Mouse (Mus musculus) lung, postnatal 4 days (tissue): Measurements from ENCODE around the gene Vdr.
"Not testable (repeated sequence)": the region's sequence is repeated elsewhere in the genome, so short reads cannot be mapped to it uniquely, and the experiment has no call there.

Experiments used
- DNase-seq, 2 experiments: peaks; one replicate each; pipeline ENCODE4 v3.0.0; 2021

Vdr gene

GRCm38 (mm10) chr15:97875784-97876183, 34.6 kb downstream of the Vdr start:
- no peak for DNase-seq

- no peak for DNase-seq
These were observed 36.7 kb downstream of the Vdr start for GRCm38 (mm10) chr15:97873717-97874116.

- no peak for DNase-seq
These were observed 38.3 kb downstream of the Vdr start for GRCm38 (mm10) chr15:97872161-97872560.

- no peak for DNase-seq
These were observed 39.1 kb downstream of the Vdr start for GRCm38 (mm10) chr15:97871055-97872030.

GRCm38 (mm10) chr15:97870116-97870515, 40.3 kb downstream of the Vdr start:
- not testable (repeated sequence) for DNase-seq

GRCm38 (mm10) chr15:97868985-97869384, 41.4 kb downstream of the Vdr start:
- no peak for DNase-seq

- DNase-seq, result no peak
These were observed 44.4 kb downstream of the Vdr start for GRCm38 (mm10) chr15:97865988-97866387.

- DNase-seq, result no peak
These were observed 45.3 kb downstream of the Vdr start for GRCm38 (mm10) chr15:97865175-97865574.

- no peak for DNase-seq
These were observed 45.9 kb downstream of the Vdr start for GRCm38 (mm10) chr15:97864361-97865045.

- no peak for DNase-seq
These were observed 46.9 kb downstream of the Vdr start for GRCm38 (mm10) chr15:97863494-97863881.

- DNase-seq, result no peak
These were observed 47.4 kb downstream of the Vdr start for GRCm38 (mm10) chr15:97862881-97863493.

GRCm38 (mm10) chr15:97860353-97860752, 50.1 kb downstream of the Vdr start:
- no peak for DNase-seq

- no peak for DNase-seq
These were observed 52.0 kb downstream of the Vdr start for GRCm38 (mm10) chr15:97858431-97858830.

- DNase-seq, result no peak
These were observed 55.9 kb downstream of the Vdr start for GRCm38 (mm10) chr15:97854551-97854950.

- DNase-seq, result no peak
These were observed 56.4 kb downstream of the Vdr start for GRCm38 (mm10) chr15:97854059-97854458.

GRCm38 (mm10) chr15:97852291-97852690, 58.1 kb downstream of the Vdr start:
- DNase-seq, result no peak

- DNase-seq, result no peak
These were observed 59.4 kb downstream of the Vdr start for GRCm38 (mm10) chr15:97851011-97851410.

GRCm38 (mm10) chr15:97850441-97850840, 60.0 kb downstream of the Vdr start:
- DNase-seq, result peak in 1 of 2 experiments; percentile 44

- peak; percentile 78 to 91 for DNase-seq
These were observed 61.1 kb downstream of the Vdr start for GRCm38 (mm10) chr15:97849116-97849911.

GRCm38 (mm10) chr15:97847866-97848265, 62.6 kb downstream of the Vdr start:
- DNase-seq, result no peak

GRCm38 (mm10) chr15:97847285-97847684, 63.1 kb downstream of the Vdr start:
- no peak for DNase-seq

- no peak for DNase-seq
These were observed 64.1 kb downstream of the Vdr start for GRCm38 (mm10) chr15:97846121-97846882.
